Mouse (Mus musculus): ENCODE measurements around the gene Snu13.

Snu13 gene

GRCm38 (mm10) chr15:82027276-82027675, 20.1 kb downstream of the Snu13 start:
- no peak for DNase-seq (ENCODE audit: low read depth, low spot score)

- no peak for DNase-seq (ENCODE audit: low read depth, low spot score)
These were observed 23.3 kb downstream of the Snu13 start for GRCm38 (mm10) chr15:82023965-82024635.

- no peak for DNase-seq (ENCODE audit: low read depth, low spot score)
These were observed 24.8 kb downstream of the Snu13 start for GRCm38 (mm10) chr15:82022535-82023088.

- DNase-seq (ENCODE audit: low read depth, low spot score) = no peak
These were observed 28.1 kb downstream of the Snu13 start for GRCm38 (mm10) chr15:82019288-82019687.

- DNase-seq (ENCODE audit: low read depth, low spot score) = no peak
These were observed 29.9 kb downstream of the Snu13 start for GRCm38 (mm10) chr15:82017461-82017860.

GRCm38 (mm10) chr15:82016830-82017229, 30.6 kb downstream of the Snu13 start:
- DNase-seq (ENCODE audit: low read depth, low spot score) = no peak

- DNase-seq (ENCODE audit: low read depth, low spot score) = peak; percentile 96
These were observed 31.1 kb downstream of the Snu13 start for GRCm38 (mm10) chr15:82016101-82016808.

- DNase-seq (ENCODE audit: low read depth, low spot score) = no peak
These were observed 31.9 kb downstream of the Snu13 start for GRCm38 (mm10) chr15:82015392-82016100.

GRCm38 (mm10) chr15:82014745-82015391, 32.5 kb downstream of the Snu13 start:
- no peak for DNase-seq (ENCODE audit: low read depth, low spot score)

GRCm38 (mm10) chr15:82011947-82012346, 35.5 kb downstream of the Snu13 start:
- DNase-seq (ENCODE audit: low read depth, low spot score) = no peak

- no peak for DNase-seq (ENCODE audit: low read depth, low spot score)
These were observed 43.1 kb downstream of the Snu13 start for GRCm38 (mm10) chr15:82004257-82004656.

GRCm38 (mm10) chr15:81993992-81994391, 53.4 kb downstream of the Snu13 start:
- DNase-seq (ENCODE audit: low read depth, low spot score) = no peak

- no peak for DNase-seq (ENCODE audit: low read depth, low spot score)
These were observed 56.8 kb downstream of the Snu13 start for GRCm38 (mm10) chr15:81990549-81990948.
